Mouse (Mus musculus) CH12.LX (cell line): ENCODE results near the gene 1600014C23Rik. TPM values are rescaled to one million over a fixed set of nuclear protein-coding genes. Genes with fewer than 3 reads are reported as not detected.

ENCODE experiments used
- DNase-seq: peaks from one replicate; pipeline ENCODE4 v3.0.0-alpha.2; 2013; ENCODE audit errors: extremely low read depth
- H3K27ac ChIP-seq: 2 replicates; pipeline ENCODE4 v1.5.1; 2012; ENCODE audit warnings: low read depth, mild to moderate bottlenecking, control low read depth, moderate library complexity; ENCODE audit not compliant: insufficient read depth
- H3K27me3 ChIP-seq: replicated peaks from 2 replicates; pipeline ENCODE3; 2012; ENCODE audit warnings: inconsistent platforms
- H3K36me3 ChIP-seq, 2 experiments: replicated peaks in 1 of 2; 2 replicates each; pipeline versions ENCODE3 to v1.6.1; 2012; ENCODE audit warnings: inconsistent platforms in 1 of 2, low read length in 1 of 2, mild to moderate bottlenecking in 1 of 2, mixed read lengths in 1 of 2, moderate library complexity in 1 of 2; ENCODE audit not compliant: control insufficient read depth in 1 of 2, insufficient read depth in 1 of 2
- H3K4me1 ChIP-seq, 2 experiments: 2 replicates each; pipeline ENCODE4 v1.6.1; 2012; ENCODE audit warnings: inconsistent platforms in 1 of 2, moderate library complexity in 1 of 2; ENCODE audit not compliant: insufficient read depth in 2 of 2, control insufficient read depth in 1 of 2
- H3K4me2 ChIP-seq: 2 replicates; pipeline ENCODE4 v1.6.1; 2012; ENCODE audit warnings: low read depth, mild to moderate bottlenecking, control low read depth; ENCODE audit not compliant: poor library complexity, insufficient read depth, severe bottlenecking
- H3K4me3 ChIP-seq, 3 experiments: fragments of 150-350 bp in 1 of 3; sonication (generic) in 1 of 3; replicated peaks in 1 of 3; 2 replicates each; pipeline versions ENCODE3 to v1.5.1; 2011 to 2012; ENCODE audit warnings: low read depth in 2 of 3, low read length in 2 of 3, mild to moderate bottlenecking in 2 of 3, moderate library complexity in 2 of 3, control low read depth in 1 of 3, improper control_type of control experiment in 1 of 3, inconsistent platforms in 1 of 3, mixed read lengths in 1 of 3; ENCODE audit not compliant: poor library complexity in 1 of 3
- H3K79me2 ChIP-seq: replicated peaks from 2 replicates; pipeline ENCODE4 v1.6.1; 2012; ENCODE audit warnings: mild to moderate bottlenecking, moderate library complexity; ENCODE audit not compliant: control insufficient read depth, poor library complexity, insufficient read depth, severe bottlenecking; ENCODE audit errors: extremely low read depth
- H3K9ac ChIP-seq: 2 replicates; pipeline ENCODE4 v1.6.1; 2012; ENCODE audit warnings: low read depth, mild to moderate bottlenecking, control low read depth, moderate library complexity; ENCODE audit not compliant: insufficient read depth
- H3K9me3 ChIP-seq: replicated peaks from 2 replicates; pipeline ENCODE3; 2012; ENCODE audit warnings: low read length, inconsistent platforms, mixed read lengths
- BHLHE40 ChIP-seq: IDR thresholded peaks from 2 replicates; pipeline ENCODE4 v1.6.1; 2011; ENCODE audit warnings: mild to moderate bottlenecking, low read depth, low read length, improper control_type of control experiment
- CHD1 ChIP-seq: IDR thresholded peaks from 2 replicates; pipeline ENCODE4 v1.6.1; 2012; ENCODE audit warnings: low read depth, low read length, improper control_type of control experiment, inconsistent platforms
- CHD2 ChIP-seq: IDR thresholded peaks from 2 replicates; pipeline ENCODE4 v1.6.1; 2011; ENCODE audit warnings: low read length, improper control_type of control experiment
- E2F4 ChIP-seq: IDR thresholded peaks from 2 replicates; pipeline ENCODE4 v1.6.1; 2011; ENCODE audit warnings: low read depth, low read length, improper control_type of control experiment; ENCODE audit not compliant: insufficient replicate concordance
- EP300 ChIP-seq: IDR thresholded peaks from 2 replicates; pipeline ENCODE4 v1.6.1; 2011; ENCODE audit warnings: low read length, improper control_type of control experiment
- ETS1 ChIP-seq: conservative IDR thresholded peaks from 2 replicates; pipeline ENCODE4 v1.6.1; 2012; ENCODE audit warnings: low read depth, mild to moderate bottlenecking, inconsistent platforms, low read length, improper control_type of control experiment, moderate library complexity
- GABPA ChIP-seq: IDR thresholded peaks from 2 replicates; pipeline ENCODE4 v1.6.1; 2012; ENCODE audit warnings: low read depth, low read length, improper control_type of control experiment, inconsistent platforms; ENCODE audit not compliant: insufficient replicate concordance
- IRF4 ChIP-seq: IDR thresholded peaks from 2 replicates; pipeline ENCODE4 v1.6.1; 2014; ENCODE audit warnings: low read depth, mild to moderate bottlenecking, inconsistent platforms, low read length, improper control_type of control experiment
- JUND ChIP-seq: conservative IDR thresholded peaks from 2 replicates; pipeline ENCODE4 v1.6.1; 2011; ENCODE audit warnings: low read depth, low read length, improper control_type of control experiment
- MAFK ChIP-seq: IDR thresholded peaks from 2 replicates; pipeline ENCODE4 v1.6.1; 2011; ENCODE audit warnings: low read length, improper control_type of control experiment; ENCODE audit not compliant: insufficient replicate concordance
- MAX ChIP-seq: IDR thresholded peaks from 2 replicates; pipeline ENCODE4 v1.6.1; 2011; ENCODE audit warnings: low read length, improper control_type of control experiment
- MEF2A ChIP-seq: IDR thresholded peaks from 2 replicates; pipeline ENCODE4 v1.6.1; 2014; ENCODE audit warnings: low read depth, mild to moderate bottlenecking, inconsistent platforms, low read length, improper control_type of control experiment, borderline replicate concordance
- MYC ChIP-seq: IDR thresholded peaks from 2 replicates; pipeline ENCODE4 v1.6.1; 2011; ENCODE audit warnings: low read depth, mild to moderate bottlenecking, improper control_type of control experiment, low read length
- NELFE ChIP-seq: IDR thresholded peaks from 2 replicates; pipeline ENCODE4 v1.6.1; 2011; ENCODE audit warnings: low read depth, low read length, improper control_type of control experiment
- NRF1 ChIP-seq: IDR thresholded peaks from 2 replicates; pipeline ENCODE4 v1.6.1; 2014; ENCODE audit warnings: low read depth, mild to moderate bottlenecking, inconsistent platforms, low read length, improper control_type of control experiment, moderate library complexity
- PAX5 ChIP-seq: IDR thresholded peaks from 2 replicates; pipeline ENCODE4 v1.6.1; 2012; ENCODE audit warnings: low read length, inconsistent platforms, mixed read lengths
- POLR2A ChIP-seq: IDR thresholded peaks from 2 replicates; pipeline ENCODE4 v1.6.1; 2011; ENCODE audit warnings: low read depth, mild to moderate bottlenecking, improper control_type of control experiment, low read length
- POLR2AphosphoS2 ChIP-seq: IDR thresholded peaks from 2 replicates; pipeline ENCODE4 v1.6.1; 2011; ENCODE audit warnings: low read depth, low read length, improper control_type of control experiment
- SMC3 ChIP-seq: IDR thresholded peaks from 2 replicates; pipeline ENCODE4 v1.6.1; 2011; ENCODE audit warnings: low read depth, low read length, improper control_type of control experiment
- TBP ChIP-seq: conservative IDR thresholded peaks from 2 replicates; pipeline ENCODE4 v1.6.1; 2011; ENCODE audit warnings: low read depth, low read length, improper control_type of control experiment
- TCF12 ChIP-seq: IDR thresholded peaks from 2 replicates; pipeline ENCODE4 v1.6.1; 2014; ENCODE audit warnings: low read depth, mild to moderate bottlenecking, inconsistent platforms, low read length, improper control_type of control experiment
- ZKSCAN1 ChIP-seq: IDR thresholded peaks from 2 replicates; pipeline ENCODE4 v1.6.1; 2012; ENCODE audit warnings: low read depth, inconsistent platforms, low read length, improper control_type of control experiment, borderline replicate concordance
- ZMIZ1 ChIP-seq: IDR thresholded peaks from 2 replicates; pipeline ENCODE4 v1.6.1; 2012; ENCODE audit warnings: low read depth, mild to moderate bottlenecking, inconsistent platforms, low read length, improper control_type of control experiment
- ZNF384 ChIP-seq: IDR thresholded peaks from 2 replicates; pipeline ENCODE4 v1.6.1; 2012; ENCODE audit warnings: low read depth, low read length, improper control_type of control experiment, inconsistent platforms
- dilution Hi-C: fragments of 300-500 bp; cut with MboI; formaldehyde crosslinking; loops from 2 replicates; pipeline ENCODE4 v1.14.3; 2020; ENCODE audit warnings: low sequenced_read_pairs; ENCODE audit not compliant: extremely low pct_unique_long_range_greater_than_20kb, extremely low pct_ligation_motif_present
- in situ Hi-C: fragments of 300-500 bp; cut with MboI; formaldehyde crosslinking; loops from 3 replicates; pipeline ENCODE4 v1.14.3; 2019; ENCODE audit warnings: low sequenced_read_pairs, low pct_ligation_motif_present, low pct_unique_long_range_greater_than_20kb, mixed read lengths
- polyA plus RNA-seq: library from polyadenylated mRNA; unstranded; fragments of >175 nt; gene quantifications from 2 replicates; pipeline ENCODE4 v1.2.1, GENCODE M21; 2012; ENCODE audit warnings: low read depth; ENCODE audit not compliant: insufficient read length
- total RNA-seq, 2 experiments: library from RNA; depleted of rRNA; stranded (reverse); fragments of 300-350 nt in 1 of 2; fragments of >200 nt in 1 of 2; gene quantifications; 2 replicates each; pipeline ENCODE4 v1.2.3; 2012 to 2014

The 1600014C23Rik gene
- total and polyA plus RNA-seq, 3 experiments: 0.38 TPM; not detected in 2

DNA sequence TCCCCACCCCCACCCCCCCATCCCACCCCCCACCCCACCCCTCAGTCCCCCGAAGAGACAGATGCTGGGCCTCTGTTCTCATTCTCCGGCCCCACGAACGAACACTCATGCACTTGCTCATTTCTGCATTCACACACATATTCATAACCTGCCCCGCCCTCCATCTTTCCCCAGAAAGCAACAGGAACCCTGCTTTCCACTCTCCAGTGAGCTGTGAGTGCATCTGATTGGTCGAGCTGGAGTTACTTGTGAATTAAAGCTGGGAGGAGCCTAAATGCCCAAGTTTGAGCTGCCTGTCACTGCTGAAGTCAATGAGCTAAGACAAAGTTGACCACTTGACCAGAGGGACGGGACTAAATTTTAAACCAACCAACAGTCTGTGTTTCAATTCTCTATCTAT, 25.2 kb upstream of the 1600014C23Rik start:
- Histone ChIP-seq H3K27me3 (peaks cover 82% of the 10 kb centered on the region), H3K4me2 (no peak overlapping the region), H3K9me3 (no peaks in the 10 kb centered on the region)
- dilution Hi-C loops: no loop called here
- in situ Hi-C loops: no loop called here
- TF ChIP-seq BHLHE40 (no peak), MAX (no peak), ZNF384 (no peak), ZMIZ1 (no peak), NRF1 (no peak), E2F4 (no peak), GABPA (no peak), CHD2 (no peak), ZKSCAN1 (no peak), TBP (no peak), CHD1 (no peak), ETS1 (no peak), MAFK (no peak), EP300 (no peak), NELFE (no peak), JUND (no peak), SMC3 (no peak), POLR2AphosphoS2 (no peak), TCF12 (no peak)
- TF ChIP-seq, all 38 proteins: peak for 0
- no peak overlapping the region for H3K4me3 ChIP-seq
- no peak overlapping the region for H3K9ac ChIP-seq
- no peaks in the 10 kb centered on the region for H3K36me3 ChIP-seq
- peaks cover 6 to 11% of the 10 kb centered on the region in 2 experiments for H3K4me1 ChIP-seq
- DNase-seq: no peak
- H3K79me2 ChIP-seq: no peaks in the 10 kb centered on the region
- no peak overlapping the region for H3K27ac ChIP-seq

DNA sequence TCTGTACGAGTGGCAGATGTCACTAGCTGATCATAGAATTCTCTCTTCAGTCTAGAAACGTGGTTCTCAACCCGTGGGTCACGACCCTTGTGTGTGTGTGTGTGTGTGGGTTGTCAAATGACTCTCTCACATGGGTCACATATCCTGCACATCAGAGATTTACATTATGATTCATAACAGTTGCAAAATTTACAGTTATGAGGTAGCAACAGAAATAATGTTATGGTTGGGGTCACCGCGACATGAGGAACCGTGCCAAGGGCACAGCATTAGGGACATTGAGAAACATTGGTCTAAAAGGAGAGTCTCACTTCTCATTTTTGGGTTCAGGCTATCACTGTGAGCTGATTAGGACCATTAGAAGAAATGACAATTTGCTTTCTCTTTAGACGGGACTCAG, 24.3 kb upstream of the 1600014C23Rik start:
- no peaks in the 10 kb centered on the region for H3K9me3 ChIP-seq
- no peak overlapping the region for H3K27ac ChIP-seq
- H3K4me3 ChIP-seq: no peak overlapping the region
- H3K79me2 ChIP-seq: no peaks in the 10 kb centered on the region
- H3K27me3 ChIP-seq: peaks cover 80% of the 10 kb centered on the region
- dilution Hi-C loops (no loop called here), in situ Hi-C loops (no loop called here)
- no peak overlapping the region for H3K9ac ChIP-seq
- H3K4me2 ChIP-seq: no peak overlapping the region
- no peaks in the 10 kb centered on the region for H3K36me3 ChIP-seq
- TF ChIP-seq EP300 (peak; percentile 62; the same call in 1 of the 2 replicates), POLR2A (no peak), MEF2A (peak; percentile 40; the same call in 1 of the 2 replicates), MYC (no peak), ZMIZ1 (no peak), IRF4 (peak; percentile 77), BHLHE40 (peak; percentile 81), ETS1 (peak; percentile 20; the same call in 1 of the 2 replicates), PAX5 (no peak)
- peak; percentile 31 for DNase-seq
- peaks cover 13 to 14% of the 10 kb centered on the region in 2 experiments for H3K4me1 ChIP-seq
